Mouse (Mus musculus) kidney, postnatal 0 days (tissue): ENCODE results near the gene Cpsf4l. TPM values are rescaled to one million over a fixed set of nuclear protein-coding genes. Genes with fewer than 3 reads are reported as not detected.

Source experiments
- ATAC-seq: fragments of 200-750 bp; cut with Nextera tagmentation; replicated peaks from 2 replicates; pipeline ENCODE4 v1.8.0; 2017; ENCODE audit warnings: low read depth, moderate number of reproducible peaks, moderate TSS enrichment, moderate library complexity; ENCODE audit not compliant: low FRiP score
- DNase-seq: peaks from one replicate; pipeline ENCODE4 v3.0.0-alpha.2; 2016; ENCODE audit warnings: low spot score
- H3K27ac ChIP-seq: fragments of 300-500 bp; sonication (generic); 2 replicates; pipeline ENCODE4 v1.5.1; 2014; ENCODE audit warnings: mild to moderate bottlenecking
- H3K27me3 ChIP-seq: fragments of 300-500 bp; sonication (generic); 2 replicates; pipeline ENCODE4 v1.6.1; 2014; ENCODE audit warnings: low read length, mixed read lengths; ENCODE audit not compliant: insufficient read depth
- H3K36me3 ChIP-seq: fragments of 300-500 bp; sonication (generic); 2 replicates; pipeline ENCODE4 v1.6.1; 2014; ENCODE audit warnings: low read length, mixed read lengths; ENCODE audit not compliant: insufficient read depth
- H3K4me1 ChIP-seq: fragments of 300-500 bp; sonication (generic); replicated peaks from 2 replicates; pipeline ENCODE4 v1.6.1; 2014; ENCODE audit warnings: antibody characterized with exemption, low read length, mixed read lengths; ENCODE audit not compliant: insufficient read depth
- H3K4me2 ChIP-seq: fragments of 300-500 bp; sonication (generic); 2 replicates; pipeline ENCODE4 v1.6.1; 2014; ENCODE audit warnings: mild to moderate bottlenecking, low read length, moderate library complexity, mixed read lengths
- H3K4me3 ChIP-seq: fragments of 300-500 bp; sonication (generic); replicated peaks from 2 replicates; pipeline ENCODE4 v1.5.1; 2014; ENCODE audit warnings: low read depth, low read length
- H3K9ac ChIP-seq: fragments of 300-500 bp; sonication (generic); 2 replicates; pipeline ENCODE4 v1.6.1; 2014; ENCODE audit warnings: low read depth, low read length
- H3K9me3 ChIP-seq: fragments of 300-500 bp; sonication (generic); replicated peaks from 2 replicates; pipeline ENCODE4 v1.6.1; 2016; ENCODE audit warnings: low read length, inconsistent platforms, mixed read lengths
- CTCF ChIP-seq: IDR thresholded peaks from 2 replicates; pipeline ENCODE4 v1.5.1; 2016; ENCODE audit warnings: antibody characterized with exemption, low read depth, mild to moderate bottlenecking, moderate library complexity
- WGBS: fragments of 180-500 bp; shearing (Covaris S2); extraction: QIAGEN DNeasy Blood & Tissue Kit; methylation state at CpG from one replicate; pipeline ENCODE4 v1.1.7; 2014; 5-methylcytosine and 5-hydroxymethylcytosine counted together
- polyA plus RNA-seq: library from polyadenylated mRNA; unstranded; fragments of >200 nt; fragmentation: Nextera tagmentation; extraction: Ambion mirVana; gene quantifications from 2 replicates; pipeline ENCODE4 v1.2.1, GENCODE M21; 2015

Gene Cpsf4l
- polyA plus RNA-seq, 1 experiment from 2014 or later: 3.9 TPM

DNA sequence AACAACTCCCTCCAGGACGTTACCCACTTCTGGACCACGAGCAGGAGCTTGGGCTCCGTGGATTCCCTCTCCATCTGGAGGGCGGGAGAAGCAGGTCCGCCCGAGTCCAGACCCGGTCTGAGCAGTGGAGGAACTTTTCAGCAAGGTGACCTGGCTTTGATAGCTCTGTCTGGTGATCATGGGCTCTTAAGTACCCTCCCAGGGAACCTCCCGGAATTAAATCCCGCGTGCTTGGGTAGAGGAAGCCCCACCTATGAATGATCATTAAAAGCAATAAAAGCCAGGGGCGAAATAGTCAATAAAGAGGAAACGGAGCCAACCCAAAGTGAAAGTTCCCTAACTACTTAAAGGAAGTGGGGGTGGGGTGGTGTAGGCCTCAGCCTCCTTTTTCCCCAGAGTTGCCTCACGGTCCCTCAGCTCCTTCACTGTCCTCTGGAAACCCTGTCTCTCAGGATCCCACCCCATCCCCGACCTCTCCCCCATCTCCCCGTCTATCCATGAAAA lies 42.4 kb upstream of the Cpsf4l start:
- H3K27me3 ChIP-seq: no peaks in the 10 kb centered on the region
- peak overlapping the region; percentile 63 for H3K4me2 ChIP-seq
- H3K9ac ChIP-seq: peak overlapping the region; percentile 60
- WGBS: 13% methylated on average over 15 of the region's 15 CpGs
- H3K4me3 ChIP-seq: peak overlapping the region; percentile 84
- no peaks in the 10 kb centered on the region for H3K9me3 ChIP-seq
- DNase-seq (no peak), ATAC-seq (peak; percentile 0; the same call in 1 of the 2 replicates)
- H3K4me1 ChIP-seq: peaks cover 30% of the 10 kb centered on the region
- no peak for TF ChIP-seq CTCF
- peak overlapping the region; percentile 96 for H3K27ac ChIP-seq
- H3K36me3 ChIP-seq: 0 out of 2 replicates have a peak, but pooled peaks cover 6% of the 10 kb centered on the region

DNA sequence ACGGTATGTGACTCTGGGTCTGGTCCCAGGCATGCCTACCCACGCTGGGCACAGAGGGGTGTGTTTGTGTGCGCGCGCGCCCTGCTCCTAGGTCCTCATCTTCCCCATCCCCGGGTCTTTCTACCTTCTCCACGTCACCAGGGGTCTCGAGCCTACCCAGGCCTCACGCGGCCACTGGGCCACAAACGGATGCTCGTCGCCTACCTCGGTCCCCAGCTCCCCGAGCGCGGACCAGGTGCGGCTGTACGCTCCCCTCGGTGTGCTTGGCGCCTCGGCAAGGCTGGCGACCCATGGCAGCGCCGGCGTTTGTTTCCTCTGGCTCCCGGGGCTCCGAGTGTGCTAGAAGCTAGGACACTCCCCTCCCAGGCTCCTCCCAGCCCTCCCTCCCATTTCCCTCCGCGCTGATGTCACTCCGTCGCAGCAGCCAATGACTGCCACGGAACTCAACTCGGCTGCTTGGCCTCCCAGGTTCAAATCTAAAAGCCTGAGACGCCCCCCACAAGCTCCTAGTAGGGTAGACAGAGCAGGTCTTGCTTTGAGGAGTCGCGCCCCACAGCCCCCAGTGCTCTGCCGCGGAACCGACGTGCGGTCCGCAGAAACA lies 41.8 kb upstream of the Cpsf4l start, which contains the start of gene Cdc42ep4:
TSS of gene Cdc42ep4 (minus strand) at position 398 of the 601 bp plus-strand sequence.
- WGBS: under 1% methylated on average over 44 of the region's 44 CpGs
- H3K27me3 ChIP-seq: no peaks in the 10 kb centered on the region
- ATAC-seq (peak; percentile 65), DNase-seq (peak; percentile 98)
- H3K9ac ChIP-seq: peak within 1 kb of the TSS; percentile 85
- H3K4me2 ChIP-seq: peak within 1 kb of the TSS; percentile 63
- no peaks in the 10 kb centered on the region for H3K9me3 ChIP-seq
- H3K36me3 ChIP-seq: 0 out of 2 replicates have a peak, but pooled peaks cover 6% of the 10 kb centered on the region
- H3K4me3 ChIP-seq: peak within 1 kb of the TSS; percentile 84
- TF ChIP-seq CTCF: no peak
- H3K4me1 ChIP-seq: peaks cover 30% of the 10 kb centered on the region
- peak within 1 kb of the TSS; percentile 96 for H3K27ac ChIP-seq

GRCm38 (mm10) chr11:113750571-113751483 lies 41.0 kb upstream of the Cpsf4l start:
- peak; percentile 84 for DNase-seq
- Histone ChIP-seq H3K4me3 (peak overlapping the region; percentile 84), H3K36me3 (0 out of 2 replicates have a peak, but pooled peaks cover 6% of the 10 kb centered on the region), H3K9ac (peak overlapping the region; percentile 85), H3K4me2 (peak overlapping the region; percentile 63), H3K27ac (peak overlapping the region; percentile 96), H3K9me3 (no peaks in the 10 kb centered on the region), H3K4me1 (peaks cover 30% of the 10 kb centered on the region), H3K27me3 (no peaks in the 10 kb centered on the region)
- under 1% methylated on average over 67 of the region's 67 CpGs for WGBS
- TF ChIP-seq CTCF: peak; percentile 64
- ATAC-seq: peak; percentile 29

DNA sequence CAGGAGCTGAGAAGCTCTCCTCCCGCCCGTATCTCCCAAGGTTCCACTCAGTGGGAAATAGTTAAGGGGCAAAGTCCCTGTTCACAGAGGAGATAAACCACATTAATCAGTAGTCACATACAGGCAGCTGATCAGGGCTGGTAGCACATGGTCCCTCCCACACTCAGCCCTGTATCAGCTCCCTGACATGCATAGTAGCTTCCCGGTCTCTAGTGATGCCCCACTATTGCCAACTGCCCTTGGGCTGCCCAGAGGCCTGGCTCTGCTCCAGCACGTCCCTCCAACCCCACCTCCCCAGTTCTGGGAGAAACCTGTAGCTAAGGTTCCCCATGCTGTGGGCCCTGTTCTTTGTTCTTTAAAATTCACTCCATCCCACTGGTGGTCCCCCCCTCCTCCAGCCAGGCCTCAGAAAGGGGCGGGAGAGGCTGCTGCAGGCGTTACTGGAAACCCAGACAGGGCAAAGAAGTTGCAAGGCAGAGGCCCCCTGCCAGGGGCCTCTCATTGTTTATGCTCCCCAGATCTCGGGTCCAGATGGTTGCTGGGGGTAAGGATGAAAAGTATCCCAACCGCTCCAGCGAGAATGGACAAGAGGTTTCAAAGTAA lies 40.0 kb upstream of the Cpsf4l start:
- H3K4me3 ChIP-seq: peak overlapping the region; percentile 84
- H3K36me3 ChIP-seq: 0 out of 2 replicates have a peak, but pooled peaks cover 6% of the 10 kb centered on the region
- H3K27me3 ChIP-seq: no peaks in the 10 kb centered on the region
- WGBS: 4% methylated on average over 9 of the region's 9 CpGs
- no peaks in the 10 kb centered on the region for H3K9me3 ChIP-seq
- H3K4me2 ChIP-seq: peak overlapping the region; percentile 63
- TF ChIP-seq CTCF: no peak
- H3K9ac ChIP-seq: peak overlapping the region; percentile 85
- ATAC-seq (no peak), DNase-seq (peak; percentile 64)
- H3K27ac ChIP-seq: peak overlapping the region; percentile 96
- peaks cover 30% of the 10 kb centered on the region for H3K4me1 ChIP-seq

DNA sequence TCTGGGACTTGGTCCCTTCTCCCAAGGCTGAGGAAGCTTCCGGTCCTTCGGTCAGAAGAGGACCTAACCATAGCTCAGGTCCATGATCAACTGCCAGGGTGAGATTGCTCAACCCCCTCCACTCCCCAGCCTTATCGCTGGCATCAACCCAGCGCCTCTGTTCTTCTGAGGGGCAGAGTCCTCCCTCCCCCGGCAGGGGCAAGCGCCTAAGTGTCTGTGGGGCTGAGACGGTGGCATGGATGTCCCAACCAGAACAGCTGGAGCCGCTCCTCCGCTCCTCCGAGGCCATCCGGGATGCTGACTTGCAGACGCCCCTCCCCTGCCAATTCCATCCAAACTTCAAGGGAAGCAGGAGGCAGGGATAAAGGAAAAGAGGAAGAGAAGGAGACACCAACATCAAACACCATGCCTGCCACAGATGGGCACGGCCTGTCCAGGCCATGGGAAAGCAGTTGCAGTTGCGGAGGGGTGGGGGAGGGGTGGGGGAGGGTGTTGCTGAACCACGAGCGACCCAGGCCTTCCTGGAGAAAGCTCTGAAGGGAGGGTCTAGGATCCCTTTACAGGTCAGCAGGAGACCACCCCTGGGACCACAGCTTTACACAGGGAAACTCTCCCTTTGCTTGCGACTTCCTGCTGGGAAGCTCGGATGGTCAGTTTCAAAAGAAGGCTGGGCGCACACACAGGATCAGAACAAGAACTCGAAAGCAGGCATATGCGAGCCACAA lies 39.1 kb upstream of the Cpsf4l start:
- Histone ChIP-seq H3K4me1 (peaks cover 30% of the 10 kb centered on the region), H3K9me3 (no peaks in the 10 kb centered on the region), H3K36me3 (0 out of 2 replicates have a peak, but pooled peaks cover 6% of the 10 kb centered on the region), H3K27me3 (no peaks in the 10 kb centered on the region), H3K9ac (peak overlapping the region; percentile 85), H3K4me3 (peak overlapping the region; percentile 84), H3K27ac (peak overlapping the region; percentile 96), H3K4me2 (peak overlapping the region; percentile 63)
- ATAC-seq: no peak
- 8% methylated on average over 21 of the region's 21 CpGs for WGBS
- peak; percentile 69 for DNase-seq
- no peak for TF ChIP-seq CTCF
